Mouse (Mus musculus) hindlimb bud, embryonic 11.5 days (tissue): ENCODE data around the gene Susd1.

Experiments used
- DNase-seq: peaks from one replicate; pipeline ENCODE4 v3.0.0-alpha.2; 2012; ENCODE audit warnings: low read depth, low spot score; ENCODE audit errors: extremely low spot score

Susd1 gene

GRCm38 (mm10) chr4:59324317-59324716, 114.1 kb downstream of the Susd1 start:
- DNase-seq, result no peak

GRCm38 (mm10) chr4:59323231-59323651, 115.2 kb downstream of the Susd1 start:
- DNase-seq, result no peak

- DNase-seq, result no peak
Measured at GRCm38 (mm10) chr4:59322733-59323132, 115.7 kb downstream of the Susd1 start.

GRCm38 (mm10) chr4:59322056-59322455, 116.4 kb downstream of the Susd1 start:
- DNase-seq, result no peak

- DNase-seq, result no peak
Measured at GRCm38 (mm10) chr4:59321181-59322008, 117.0 kb downstream of the Susd1 start.

GRCm38 (mm10) chr4:59319136-59319941, 119.1 kb downstream of the Susd1 start:
- no peak for DNase-seq

- DNase-seq, result no peak
Measured at GRCm38 (mm10) chr4:59318602-59319001, 119.8 kb downstream of the Susd1 start.

GRCm38 (mm10) chr4:59315553-59316405, 122.7 kb downstream of the Susd1 start:
- no peak for DNase-seq

GRCm38 (mm10) chr4:59314939-59315552, 123.4 kb downstream of the Susd1 start:
- DNase-seq, result no peak

- no peak for DNase-seq
Measured at GRCm38 (mm10) chr4:59312945-59313344, 125.5 kb downstream of the Susd1 start.

GRCm38 (mm10) chr4:59310590-59310989, 127.8 kb downstream of the Susd1 start:
- DNase-seq, result no peak

GRCm38 (mm10) chr4:59307841-59308589, 130.4 kb downstream of the Susd1 start:
- no peak for DNase-seq

GRCm38 (mm10) chr4:59302387-59302786, 136.0 kb downstream of the Susd1 start:
- no peak for DNase-seq

- DNase-seq, result no peak
Measured at GRCm38 (mm10) chr4:59301025-59301815, 137.2 kb downstream of the Susd1 start.

- DNase-seq, result no peak
Measured at GRCm38 (mm10) chr4:59298719-59299496, 139.5 kb downstream of the Susd1 start.

GRCm38 (mm10) chr4:59295127-59295526, 143.3 kb downstream of the Susd1 start:
- DNase-seq, result no peak

- no peak for DNase-seq
Measured at GRCm38 (mm10) chr4:59294661-59295060, 143.8 kb downstream of the Susd1 start.
